Mouse (Mus musculus): ENCODE measurements at regions not wholly inside any gene's neighbourhood (a gene's known extent, or its start where the extent isn't known, plus 50 kb on each side); places are given as distances from the start of the nearest gene placed in this dataset.
"Not testable (repeated sequence)": the region's sequence is repeated elsewhere in the genome, so short reads cannot be mapped to it uniquely, and the experiment has no call there.

DNA sequence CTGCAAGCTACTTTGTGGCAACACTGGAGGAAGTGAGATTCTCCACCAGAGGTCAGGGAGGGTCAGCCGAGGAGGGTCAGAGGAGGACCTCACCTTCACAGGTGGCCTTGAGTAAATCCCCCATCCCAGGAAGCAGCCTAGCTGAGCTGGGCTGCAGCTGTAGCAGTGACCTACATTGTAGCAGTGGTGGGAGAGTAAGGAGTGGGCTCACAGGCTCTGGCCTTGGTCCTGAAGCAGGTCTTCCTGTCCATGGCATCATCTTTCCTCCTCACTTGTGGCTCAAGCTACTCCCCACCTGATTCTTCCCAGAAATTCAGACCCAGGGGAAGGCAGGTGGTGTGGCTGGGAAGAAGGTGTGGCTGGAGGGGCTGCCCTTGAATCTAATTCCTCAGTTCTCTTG lies 84.3 kb downstream of the 1810013L24Rik start:
- DNase-seq = not testable (repeated sequence)

DNA sequence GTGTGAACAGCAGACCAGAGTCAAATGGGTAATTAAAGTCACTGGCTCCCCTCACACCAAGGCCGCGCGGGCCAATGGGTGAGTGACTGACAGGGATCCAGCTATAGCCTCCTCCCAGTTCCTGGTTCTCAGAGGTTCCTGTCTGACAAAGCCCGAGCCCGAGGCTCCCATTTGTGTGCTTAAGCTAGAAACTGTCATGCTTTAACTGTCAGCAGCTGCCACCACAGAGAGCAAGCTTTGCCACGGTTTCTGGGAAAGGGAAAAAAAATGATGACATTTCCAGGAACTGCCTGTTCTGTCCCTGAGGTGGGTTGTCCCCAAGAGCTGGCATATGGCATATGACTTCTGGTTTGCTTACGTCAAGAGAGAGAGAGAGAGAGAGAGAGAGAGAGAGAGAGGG lies 86.2 kb downstream of the 1810013L24Rik start:
- no peak for DNase-seq

DNA sequence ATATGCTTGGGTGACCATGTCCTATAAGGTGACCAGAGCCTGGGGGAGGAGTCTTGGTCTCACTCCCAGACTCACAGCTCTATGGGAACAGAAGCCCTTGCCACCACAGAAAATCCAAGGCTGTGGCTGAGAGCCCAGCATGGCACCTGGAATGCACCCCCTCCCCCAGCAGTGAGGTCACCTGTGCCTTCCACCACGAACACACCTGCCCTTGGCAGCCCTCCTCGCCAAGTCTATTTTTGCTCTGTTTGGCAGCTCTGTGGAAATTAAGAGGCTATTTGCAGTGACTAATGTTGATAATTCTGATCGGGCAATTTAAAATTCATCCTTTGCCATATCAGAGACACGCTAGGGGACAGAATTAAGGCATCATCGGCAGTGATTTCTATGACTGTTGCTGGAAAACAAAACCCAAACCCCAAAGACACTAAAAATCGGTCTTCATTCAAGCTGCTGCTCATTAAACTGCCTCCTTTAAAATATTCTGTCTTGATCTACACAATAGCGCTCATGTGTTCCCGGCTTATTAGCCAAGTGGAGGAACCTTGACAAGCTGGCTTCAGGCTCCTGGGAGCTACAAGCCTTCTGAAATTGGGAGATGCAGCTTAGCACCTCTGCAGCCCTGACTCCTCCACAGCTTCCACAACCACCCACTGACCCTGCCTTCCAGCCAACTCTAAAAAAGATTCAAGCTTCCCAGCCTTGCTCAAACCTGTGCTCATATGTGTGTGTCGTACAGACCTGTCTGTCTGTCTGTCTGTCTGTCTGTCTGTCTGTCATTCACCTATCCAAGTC lies 89.0 kb downstream of the 1810013L24Rik start:
- no peak for DNase-seq

DNA sequence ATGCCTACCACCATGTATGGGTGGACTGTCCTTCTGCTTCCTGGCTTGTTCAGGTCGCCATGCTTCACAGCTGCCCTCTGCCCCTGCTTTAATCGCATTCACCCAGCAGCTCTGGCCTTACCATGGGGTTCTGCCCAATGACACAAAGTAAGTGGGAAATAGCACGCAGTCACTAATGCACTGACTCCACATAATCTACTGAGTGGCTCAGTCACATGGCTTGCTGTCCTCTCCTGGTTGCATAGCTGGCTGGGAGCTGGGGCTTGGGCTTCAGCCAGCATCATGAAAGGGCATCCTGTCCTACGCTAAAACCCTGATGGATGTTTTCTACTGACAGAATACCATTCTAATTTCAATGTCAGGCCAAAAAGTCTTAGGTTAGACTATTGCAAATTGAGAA lies 94.8 kb downstream of the 1810013L24Rik start:
- DNase-seq = no peak

DNA sequence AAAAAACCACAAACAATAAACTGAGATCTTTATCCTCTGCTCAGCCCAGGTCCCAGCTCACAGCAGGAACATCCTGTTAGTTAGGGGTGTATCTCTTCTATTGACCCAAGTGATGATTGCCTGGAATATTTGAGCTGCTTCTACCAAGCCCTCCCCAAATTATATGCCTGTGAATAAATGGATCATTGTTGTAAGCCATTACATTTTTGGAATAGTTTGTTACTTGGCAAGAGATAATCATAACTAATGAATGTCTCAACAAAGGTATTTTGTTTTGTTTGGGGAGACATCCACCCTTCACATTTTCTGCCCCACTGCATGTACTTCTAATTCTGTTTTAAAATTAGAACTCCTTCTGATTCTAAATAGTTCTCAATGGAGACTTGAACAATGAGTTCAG lies 102.1 kb downstream of the 1810013L24Rik start:
- no peak for DNase-seq

DNA sequence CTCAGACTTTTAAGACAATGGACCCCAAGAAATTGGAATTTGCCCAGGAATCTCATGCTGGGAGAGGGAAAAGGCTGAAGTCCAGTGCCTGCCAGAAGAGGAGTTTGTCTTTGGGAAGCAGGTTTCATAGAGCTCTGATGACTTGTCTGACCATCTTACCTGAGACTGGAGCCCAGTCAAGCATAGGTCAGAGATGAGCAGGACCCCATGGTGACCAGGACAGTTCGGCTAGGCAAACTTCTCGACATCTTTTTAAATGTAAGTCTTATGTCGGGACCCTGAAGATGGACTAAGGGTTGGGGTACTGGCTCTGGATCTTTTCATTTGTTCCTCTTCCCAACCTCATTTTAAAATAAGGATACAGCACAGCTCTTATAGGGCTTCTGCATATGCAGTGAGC lies 103.2 kb downstream of the 1810013L24Rik start:
- no peak for DNase-seq

DNA sequence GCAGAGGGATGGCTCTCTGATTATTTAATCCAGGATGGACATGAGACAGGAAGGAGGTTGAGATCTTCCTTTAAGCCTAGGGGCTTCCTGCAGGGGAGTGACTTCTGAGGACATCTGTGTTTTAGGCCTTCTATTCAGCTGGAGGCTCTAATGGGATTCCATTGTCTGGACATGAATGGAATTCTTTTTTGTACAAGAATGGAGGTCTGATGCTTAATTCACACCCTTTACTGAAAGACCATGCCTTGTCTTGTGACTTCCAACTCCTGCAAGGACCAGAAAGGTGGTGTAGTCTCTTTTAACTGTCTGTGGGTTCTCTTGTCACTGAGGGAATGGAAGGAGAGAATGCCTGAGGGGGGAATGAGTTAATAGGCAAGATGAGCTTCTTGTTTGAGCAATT lies 106.5 kb downstream of the 1810013L24Rik start:
- DNase-seq = no peak

DNA sequence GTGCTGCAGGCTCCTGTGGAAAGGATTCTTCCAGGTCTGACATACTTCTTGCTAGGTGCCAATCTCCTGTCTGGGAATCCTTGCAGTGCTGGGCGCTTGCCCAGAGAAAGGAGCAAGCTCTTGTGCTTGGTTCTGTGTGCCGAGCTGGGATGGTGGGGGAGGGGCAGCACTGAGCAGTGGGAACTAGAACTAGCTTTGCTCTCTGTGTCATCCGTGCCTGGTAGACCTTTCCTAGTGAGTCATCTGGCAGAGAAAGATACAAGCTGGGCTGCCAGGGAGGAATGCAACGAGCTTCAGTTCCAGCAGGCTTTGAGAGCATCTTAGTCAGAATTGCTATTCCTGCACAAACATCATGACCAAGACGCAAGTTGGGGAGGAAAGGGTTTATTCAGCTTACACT lies 108.6 kb downstream of the 1810013L24Rik start:
- DNase-seq = peak; percentile 55

DNA sequence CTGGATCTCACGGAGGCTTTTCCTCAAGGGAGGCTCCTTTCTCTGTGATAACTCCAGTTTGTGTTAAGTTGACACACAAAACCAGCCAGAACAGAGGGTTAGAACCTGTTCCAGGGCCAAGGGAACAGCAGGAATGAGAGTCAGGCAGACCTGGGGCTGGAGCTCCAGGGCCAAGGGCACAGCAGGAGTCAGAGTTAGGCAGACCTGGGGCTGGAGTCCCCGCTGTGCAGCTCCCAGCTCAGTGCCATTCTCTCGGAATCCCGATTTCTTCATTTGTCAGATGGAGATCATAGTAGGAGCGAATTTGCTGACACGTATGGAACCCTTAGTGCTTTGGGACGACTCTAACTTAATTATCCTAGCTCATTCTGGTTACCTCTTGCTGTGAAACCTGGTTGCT lies 109.2 kb downstream of the 1810013L24Rik start:
- DNase-seq = no peak

DNA sequence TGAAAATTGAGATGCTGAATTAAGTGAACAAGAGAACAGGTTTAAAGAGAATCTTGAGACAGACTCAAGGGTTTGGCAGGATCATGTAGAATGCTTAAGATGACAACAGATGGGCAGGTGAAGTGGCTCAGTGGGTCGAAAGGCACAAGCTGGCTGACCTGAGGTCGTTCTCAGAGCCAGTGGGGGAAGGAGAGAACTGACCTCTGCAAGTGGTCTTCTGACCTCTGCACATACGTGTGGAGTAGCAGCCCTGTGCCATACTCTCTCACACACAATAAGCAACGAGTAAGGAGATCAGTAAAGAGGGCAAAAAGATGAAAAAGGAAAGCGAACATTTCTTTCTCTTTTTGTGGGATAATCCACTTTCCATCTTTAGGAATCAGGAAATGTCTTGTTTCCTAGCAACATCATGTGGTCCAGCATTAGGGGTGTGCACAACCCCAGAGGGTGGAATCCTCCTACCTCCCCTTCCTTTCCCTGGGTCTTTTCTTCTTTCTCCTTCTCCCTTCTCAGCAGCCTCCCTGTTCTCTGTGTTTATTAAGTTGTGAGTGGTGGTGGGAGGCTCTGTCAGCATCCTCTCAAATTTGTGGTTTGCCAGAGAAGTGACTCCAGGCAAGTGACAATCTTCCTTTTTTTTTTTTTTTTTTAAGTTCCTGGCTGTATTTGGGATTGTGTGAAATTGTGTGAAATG lies 114.7 kb downstream of the 1810013L24Rik start:
- DNase-seq = no peak

DNA sequence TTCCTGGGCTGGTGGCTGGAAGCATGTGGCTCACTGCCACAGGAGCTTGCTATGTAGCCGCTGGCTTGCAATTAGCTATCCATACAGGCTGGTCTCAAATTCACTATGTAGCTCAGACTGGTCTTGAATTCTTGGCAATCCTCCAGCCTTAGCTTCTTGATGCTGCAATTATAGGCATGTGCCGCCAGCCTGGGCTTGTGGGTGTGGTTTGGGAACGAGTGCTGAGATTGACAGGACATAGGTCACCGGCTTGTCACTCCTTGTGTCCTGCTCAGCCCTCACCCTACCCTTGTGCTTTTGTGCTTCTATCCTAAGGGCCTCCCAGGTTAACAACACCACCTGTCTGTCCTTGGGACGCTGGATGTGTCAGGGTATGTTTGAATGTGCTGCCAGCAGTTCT lies 117.9 kb downstream of the 1810013L24Rik start:
- no peak for DNase-seq

DNA sequence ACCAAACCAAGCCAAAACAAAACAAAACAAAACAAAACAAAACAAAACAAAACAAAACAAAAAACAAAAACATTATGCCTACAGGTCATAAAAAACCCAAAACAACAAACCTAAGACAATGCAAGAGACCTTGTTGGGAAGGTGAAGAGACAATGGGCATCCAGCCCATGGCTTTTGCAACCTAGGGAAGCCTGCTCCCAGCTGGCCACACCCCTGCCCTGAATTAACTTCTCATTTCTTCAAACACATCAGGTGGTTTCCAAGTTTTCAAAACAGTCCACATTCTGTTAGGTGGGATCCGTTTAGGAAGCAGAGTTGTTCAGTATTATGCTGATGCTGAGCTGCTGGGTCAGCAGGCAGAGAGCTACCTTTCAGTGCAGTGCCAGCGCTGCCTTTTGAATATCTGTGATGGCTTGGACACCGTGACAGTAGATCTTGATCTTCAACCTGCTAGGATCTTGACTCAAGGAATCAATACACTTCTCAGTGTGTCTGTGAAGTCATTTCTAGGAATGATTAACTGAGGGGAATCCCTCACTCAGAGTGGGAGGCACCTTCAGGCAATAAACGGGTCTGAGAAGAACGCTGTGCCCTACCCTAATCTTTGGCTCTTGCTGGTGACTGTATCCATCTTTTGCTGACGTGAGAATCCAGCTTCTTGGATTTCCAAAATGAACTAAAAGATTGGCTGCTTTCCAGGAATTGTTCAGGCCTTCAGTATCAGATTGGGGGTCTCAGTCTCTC lies 121.4 kb downstream of the 1810013L24Rik start:
- DNase-seq = no peak

DNA sequence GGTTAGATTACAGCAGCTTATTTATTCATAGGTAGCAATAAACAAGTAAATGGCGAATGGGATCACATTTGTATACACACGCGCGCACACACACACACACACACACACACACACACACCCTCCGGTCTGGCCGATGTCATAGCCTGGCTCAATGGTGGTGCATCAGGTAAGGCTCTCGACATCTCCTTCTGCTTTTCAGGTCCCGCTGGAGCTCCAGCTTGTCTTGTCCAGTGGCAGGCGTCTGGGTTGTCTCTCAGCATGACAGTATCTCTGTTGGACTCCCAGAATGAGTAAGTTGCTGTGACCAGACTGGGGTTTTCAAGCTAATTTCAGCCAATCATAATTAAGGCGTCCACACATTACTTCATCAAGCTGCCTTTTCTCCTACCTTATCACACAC lies 131.8 kb downstream of the 1810013L24Rik start:
- DNase-seq = no peak

DNA sequence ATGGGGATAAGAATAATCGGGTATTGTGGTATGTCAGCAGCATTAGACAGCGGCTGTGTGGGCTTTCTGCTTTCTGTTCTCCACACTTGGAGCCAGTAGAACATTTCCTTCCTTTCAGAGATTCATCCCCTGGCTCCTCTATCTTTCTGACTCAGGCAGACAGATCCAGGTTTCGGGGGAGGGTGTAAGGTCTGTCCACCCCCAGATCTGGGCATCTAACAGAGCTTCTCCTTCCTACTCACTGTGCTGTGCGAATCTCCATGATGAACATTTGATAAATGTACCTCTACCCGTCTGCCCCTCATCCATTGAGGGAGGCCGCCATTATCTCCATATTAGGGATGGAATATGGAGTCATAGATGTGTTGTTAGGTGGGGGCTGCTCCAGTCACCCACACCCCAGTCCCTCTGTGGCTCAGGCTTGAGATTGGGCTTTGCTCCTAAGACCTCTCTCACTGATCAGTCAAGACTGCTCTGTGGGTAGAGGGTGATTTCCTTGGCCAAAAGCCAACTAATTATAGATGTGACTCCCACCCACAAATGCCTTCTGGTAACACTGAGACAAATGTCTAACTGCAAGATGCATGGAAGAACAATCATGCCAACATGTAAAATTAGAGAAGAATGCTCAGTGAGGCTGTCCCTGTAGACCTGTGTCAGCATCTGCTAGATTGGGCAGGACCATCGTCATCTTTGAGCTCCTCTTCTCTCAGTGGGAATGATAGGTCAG lies 163.8 kb downstream of the 1810013L24Rik start:
- DNase-seq = no peak

DNA sequence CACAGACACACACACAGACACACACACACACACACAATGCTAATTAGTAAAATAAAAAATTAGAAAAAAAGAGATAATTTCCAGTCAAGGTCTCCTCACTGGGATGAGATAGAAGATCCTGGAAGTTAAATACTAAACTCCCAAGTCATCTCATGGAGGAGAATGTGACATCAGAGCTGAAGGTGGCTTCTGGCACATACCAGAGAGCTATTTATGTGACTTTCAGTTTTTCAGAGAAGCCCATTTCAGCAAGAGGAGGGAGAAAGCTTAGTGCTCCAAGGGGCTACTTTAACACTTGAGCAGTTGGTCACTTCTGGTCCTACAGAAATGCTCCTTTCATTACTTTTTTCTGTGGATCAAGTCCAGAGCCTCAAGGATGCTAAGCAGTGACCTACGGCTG lies 164.6 kb downstream of the 1810013L24Rik start:
- no peak for DNase-seq

DNA sequence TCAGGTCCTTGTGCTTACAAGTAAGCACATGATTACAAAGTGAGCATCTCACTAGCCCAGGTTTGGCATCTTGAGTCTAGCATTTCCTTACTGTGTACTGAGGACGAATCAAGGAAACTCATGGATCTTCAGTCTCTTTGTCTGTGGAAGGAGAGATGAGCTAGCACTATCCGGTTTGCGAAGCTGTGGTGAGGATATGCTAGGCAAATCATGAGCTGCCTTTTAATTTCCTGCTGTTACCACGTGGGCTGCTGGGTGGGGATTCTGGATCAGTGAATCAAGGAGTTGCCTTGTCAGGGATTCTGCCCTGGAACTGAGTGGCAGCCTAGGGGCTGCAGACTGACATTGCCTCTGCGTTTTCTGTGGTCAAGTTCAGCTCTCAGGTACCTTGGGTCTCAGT lies 167.3 kb downstream of the 1810013L24Rik start:
- DNase-seq = no peak

DNA sequence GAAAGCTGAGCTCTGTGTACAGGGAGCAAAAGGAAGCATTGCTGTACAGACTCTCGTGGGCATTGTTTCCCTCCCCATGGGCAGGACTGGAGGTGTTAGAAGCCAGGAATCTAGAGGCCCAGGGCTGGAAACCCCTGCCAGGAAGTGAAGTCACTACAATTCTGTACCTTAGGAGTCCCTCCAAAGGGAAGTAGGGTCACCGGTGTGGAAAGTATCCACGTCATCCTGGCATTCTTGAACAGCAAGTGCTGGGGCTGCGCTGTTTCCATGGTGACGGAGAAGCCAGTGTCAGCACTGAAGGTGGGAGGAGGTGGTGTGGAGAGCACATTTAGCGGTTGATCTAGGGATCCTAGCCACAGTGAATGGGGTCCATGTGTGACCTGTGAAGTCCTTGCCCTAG lies 174.1 kb downstream of the 1810013L24Rik start:
- DNase-seq = peak; percentile 23

DNA sequence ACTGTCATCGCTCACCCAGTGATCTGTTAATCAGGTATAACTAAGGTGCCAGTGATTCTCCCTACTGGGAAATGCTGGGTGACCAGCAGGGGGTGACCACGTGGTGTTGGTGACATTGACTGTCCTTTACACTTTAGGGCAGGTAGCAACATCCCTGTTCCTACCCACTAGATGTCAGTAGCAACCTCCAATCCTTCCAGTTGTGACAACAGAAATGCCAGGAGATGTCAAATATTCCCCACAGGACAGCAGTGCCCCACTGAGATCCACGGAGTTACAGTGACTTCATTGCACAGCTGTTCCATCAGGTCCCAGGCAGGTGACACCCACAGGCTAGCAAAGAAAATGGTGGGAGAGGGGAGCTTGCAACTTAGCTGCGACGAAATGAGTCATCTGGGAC lies 176.0 kb downstream of the 1810013L24Rik start:
- DNase-seq = no peak

DNA sequence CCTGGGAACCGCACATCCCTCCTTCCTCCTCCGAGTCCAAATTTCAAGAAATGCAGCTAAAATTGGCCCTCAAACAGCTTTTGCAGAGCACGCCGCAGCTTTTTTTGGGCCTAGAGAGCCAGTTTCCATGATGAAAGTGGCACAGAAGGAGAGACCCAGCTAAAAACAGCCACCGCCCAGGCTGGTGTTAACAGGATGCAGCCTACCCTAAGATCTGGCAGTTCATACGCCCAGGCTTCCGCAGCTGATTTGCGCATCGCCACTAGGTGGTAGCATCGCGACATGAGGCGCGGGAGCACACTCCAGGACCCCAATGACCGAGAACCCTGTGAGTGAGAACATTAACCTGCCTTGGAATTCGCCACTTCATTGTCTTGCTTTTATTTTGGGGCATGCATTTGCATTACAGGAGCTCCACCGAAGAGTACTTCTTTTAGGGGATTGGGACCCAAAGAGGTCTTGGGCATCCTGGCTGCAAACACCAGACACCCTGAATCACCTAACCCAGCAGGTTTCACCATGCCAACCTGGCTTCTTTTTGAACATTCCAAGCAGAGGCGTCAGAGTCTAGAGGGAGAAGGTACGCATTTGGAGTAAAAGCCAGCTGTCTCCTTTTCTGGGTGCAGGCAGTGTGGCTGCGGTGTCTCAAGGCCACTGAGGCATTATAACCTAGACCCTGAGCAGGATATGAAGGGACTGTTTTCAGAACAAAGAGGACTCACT lies 179.6 kb downstream of the 1810013L24Rik start:
- DNase-seq = peak; percentile 89

DNA sequence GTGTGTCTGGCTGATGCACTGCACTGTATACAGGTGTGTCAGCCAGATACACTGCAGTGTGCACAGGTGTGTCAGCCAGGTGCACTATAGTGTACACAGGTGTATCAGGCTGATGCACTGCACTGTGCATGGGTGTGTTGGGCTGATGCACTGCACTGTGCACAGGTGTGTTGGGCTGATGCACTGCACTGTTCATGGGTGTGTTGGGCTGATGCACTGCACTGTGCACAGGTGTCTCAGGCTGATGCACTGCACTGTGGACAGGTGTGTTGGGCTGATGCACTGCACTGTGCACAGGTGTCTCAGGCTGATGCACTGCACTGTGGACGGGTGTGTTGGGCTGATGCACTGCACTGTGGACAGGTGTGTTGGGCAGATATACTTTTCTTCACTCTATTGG lies 181.2 kb downstream of the 1810013L24Rik start:
- DNase-seq = no peak

DNA sequence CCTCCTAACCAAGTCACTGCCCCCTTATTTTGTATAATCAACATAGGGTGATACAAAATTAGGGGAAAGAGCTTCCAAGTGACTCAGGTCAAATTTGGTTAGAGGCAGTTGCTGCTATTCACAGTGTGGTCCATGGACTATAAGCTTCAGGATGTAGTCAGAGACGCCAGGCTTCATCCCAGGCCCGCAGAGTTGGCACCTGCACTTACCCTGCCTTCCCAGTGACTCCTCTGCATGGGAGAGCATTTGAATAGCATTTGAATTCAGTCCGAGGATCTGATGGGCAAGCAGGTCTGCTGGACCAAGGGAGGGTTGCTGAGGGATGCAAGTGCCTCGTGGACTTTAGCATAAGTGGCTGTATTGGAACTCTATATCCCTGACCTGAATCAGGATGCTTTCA lies 181.8 kb downstream of the 1810013L24Rik start:
- DNase-seq = no peak

DNA sequence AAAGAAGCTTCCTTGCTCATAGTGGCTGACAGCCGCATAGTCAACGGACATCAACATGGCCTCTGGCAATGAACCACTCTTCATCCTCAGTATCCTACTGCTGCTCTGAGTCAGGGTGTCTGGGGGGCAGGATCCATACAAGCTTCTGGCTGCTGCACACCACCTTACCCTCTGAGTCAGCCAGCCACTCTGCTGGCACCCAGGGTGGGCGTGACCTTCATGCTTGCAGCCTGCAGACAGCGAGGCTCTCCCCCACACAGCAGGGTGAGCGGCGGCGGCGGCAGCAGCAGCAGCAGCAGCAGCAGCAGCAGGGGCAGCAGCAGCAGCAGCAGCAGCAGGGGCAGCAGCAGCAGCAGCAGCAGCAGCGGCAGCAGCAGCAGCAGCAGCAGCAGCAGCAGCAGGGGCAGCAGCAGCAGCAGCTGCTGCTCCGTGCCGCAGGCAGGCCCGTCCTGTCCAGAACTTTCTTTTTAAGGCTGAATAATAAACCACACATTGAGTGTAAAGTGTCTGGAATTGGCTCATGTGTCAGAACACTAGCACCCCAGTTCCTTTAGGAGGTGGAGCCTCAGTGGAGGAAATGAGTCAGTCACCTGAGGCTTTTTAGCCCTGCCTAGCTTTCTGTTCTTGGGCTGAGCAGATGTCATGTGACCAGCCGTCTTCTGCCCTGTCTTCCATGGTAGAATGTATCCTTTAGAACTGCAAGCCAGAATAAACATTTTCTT lies 186.3 kb downstream of the 1810013L24Rik start:
- DNase-seq = no peak

Data from right cerebral cortex, postnatal 4 days (tissue).